Mouse (Mus musculus) testis, adult 2 months (tissue): ENCODE data around the gene Tmem92. TPM values are rescaled to one million over a fixed set of nuclear protein-coding genes. Genes with fewer than 3 reads are reported as not detected.
A peak's percentile ranks its signal among the peaks of the same experiment; 100 is the strongest.

Experiments used
- H3K27ac ChIP-seq: fragments of 200-500 bp; 2 replicates; pipeline ENCODE4 v1.5.1; 2012; ENCODE audit warnings: low read depth, low read length; ENCODE audit not compliant: control insufficient read depth, insufficient read depth
- H3K27me3 ChIP-seq: fragments of 200-500 bp; 2 replicates; pipeline ENCODE4 v1.6.1; 2012; ENCODE audit warnings: mild to moderate bottlenecking, low read length, moderate library complexity; ENCODE audit not compliant: control insufficient read depth, insufficient read depth
- H3K36me3 ChIP-seq: fragments of 200-500 bp; 2 replicates; pipeline ENCODE4 v1.6.1; 2012; ENCODE audit warnings: mild to moderate bottlenecking, low read length; ENCODE audit not compliant: control insufficient read depth, insufficient read depth
- H3K4me1 ChIP-seq: fragments of 200-500 bp; 2 replicates; pipeline ENCODE4 v1.6.1; 2012; ENCODE audit warnings: low read length; ENCODE audit not compliant: control insufficient read depth, insufficient read depth
- H3K4me3 ChIP-seq: fragments of 200-500 bp; 2 replicates; pipeline ENCODE4 v1.5.1; 2012; ENCODE audit warnings: low read depth, mild to moderate bottlenecking, low read length, moderate library complexity, mixed read lengths; ENCODE audit not compliant: control insufficient read depth
- CTCF ChIP-seq: fragments of 200-500 bp; IDR thresholded peaks from 2 replicates; pipeline ENCODE4 v1.5.1; 2012; ENCODE audit warnings: low read depth, mild to moderate bottlenecking, inconsistent platforms, low read length, moderate library complexity; ENCODE audit not compliant: control insufficient read depth, insufficient read depth, insufficient replicate concordance
- POLR2A ChIP-seq: fragments of 200-500 bp; IDR thresholded peaks from 2 replicates; pipeline ENCODE4 v1.6.1; 2012; ENCODE audit warnings: low read depth, mild to moderate bottlenecking, inconsistent platforms, low read length, moderate library complexity; ENCODE audit not compliant: control insufficient read depth
- polyA plus RNA-seq: library from polyadenylated mRNA; depleted of rRNA; stranded (reverse); fragments of >200 nt; gene quantifications from 2 replicates; pipeline ENCODE4 v1.2.3, GENCODE M21; 2012

Tmem92 gene
- polyA plus RNA-seq, 1 experiment, result not detected

- H3K4me3 ChIP-seq, result no peak overlapping the region
- H3K4me1 ChIP-seq, result no peaks in the 10 kb centered on the region
- no peaks in the 10 kb centered on the region for H3K36me3 ChIP-seq
- H3K27me3 ChIP-seq, result no peaks in the 10 kb centered on the region
- H3K27ac ChIP-seq, result no peak overlapping the region
- no peak for TF ChIP-seq CTCF
These were observed 22.6 kb downstream of the Tmem92 start for GRCm38 (mm10) chr11:94759916-94760315.

- H3K4me3 ChIP-seq, result no peak overlapping the region
- TF ChIP-seq POLR2A (no peak), CTCF (no peak)
These were observed 29.4 kb downstream of the Tmem92 start for GRCm38 (mm10) chr11:94752946-94753713.

GRCm38 (mm10) chr11:94741732-94742272 is 40.7 kb downstream of the Tmem92 start, which contains the start of gene Cdc34b:
TSS of gene Cdc34b (plus strand) at chr11:94741782.
- H3K36me3 ChIP-seq, result no peaks in the 10 kb centered on the region
- no peak for TF ChIP-seq POLR2A
- no peaks in the 10 kb centered on the region for H3K27me3 ChIP-seq
- peaks cover 4% of the 10 kb centered on the region for H3K4me1 ChIP-seq
- peak within 1 kb of the TSS; percentile 81 for H3K4me3 ChIP-seq
- no peak within 1 kb of the TSS for H3K27ac ChIP-seq

More at GRCm38 (mm10) chr11:94752946-94753713, 29.4 kb downstream of the Tmem92 start:
- no peaks in the 10 kb centered on the region for H3K27me3 ChIP-seq
- H3K4me1 ChIP-seq, result no peaks in the 10 kb centered on the region
- no peak overlapping the region for H3K27ac ChIP-seq
- H3K36me3 ChIP-seq, result no peaks in the 10 kb centered on the region

- no peak overlapping the region for H3K27ac ChIP-seq
- H3K27me3 ChIP-seq, result no peaks in the 10 kb centered on the region
- no peak overlapping the region for H3K4me3 ChIP-seq
- TF ChIP-seq POLR2A (no peak), CTCF (no peak)
- no peaks in the 10 kb centered on the region; the same call in 1 of the 2 replicates for H3K4me1 ChIP-seq
- no peaks in the 10 kb centered on the region for H3K36me3 ChIP-seq
These were observed 46.8 kb downstream of the Tmem92 start for GRCm38 (mm10) chr11:94735746-94736145.

GRCm38 (mm10) chr11:94732773-94733172 is 49.7 kb downstream of the Tmem92 start:
- no peaks in the 10 kb centered on the region for H3K36me3 ChIP-seq
- peak; percentile 28; the same call in 1 of the 2 replicates for TF ChIP-seq CTCF
- no peak for TF ChIP-seq POLR2A

GRCm38 (mm10) chr11:94731229-94731628 is 51.3 kb downstream of the Tmem92 start:
- H3K4me3 ChIP-seq, result no peak overlapping the region
- no peak for TF ChIP-seq POLR2A
- TF ChIP-seq CTCF, result no peak
- no peaks in the 10 kb centered on the region for H3K27me3 ChIP-seq

More at GRCm38 (mm10) chr11:94732773-94733172, 49.7 kb downstream of the Tmem92 start:
- no peaks in the 10 kb centered on the region; the same call in 1 of the 2 replicates for H3K4me1 ChIP-seq
- peak overlapping the region; percentile 34 for H3K4me3 ChIP-seq
- peak overlapping the region; percentile 57 for H3K27ac ChIP-seq
- H3K27me3 ChIP-seq, result no peaks in the 10 kb centered on the region

GRCm38 (mm10) chr11:94730261-94730660 is 52.2 kb downstream of the Tmem92 start:
- Histone ChIP-seq H3K4me1 (no peaks in the 10 kb centered on the region; the same call in 1 of the 2 replicates), H3K36me3 (no peaks in the 10 kb centered on the region), H3K27me3 (no peaks in the 10 kb centered on the region), H3K27ac (no peak overlapping the region), H3K4me3 (no peak overlapping the region)
- TF ChIP-seq POLR2A (no peak), CTCF (no peak)

More at GRCm38 (mm10) chr11:94731229-94731628, 51.3 kb downstream of the Tmem92 start:
- H3K4me1 ChIP-seq, result no peaks in the 10 kb centered on the region; the same call in 1 of the 2 replicates
- H3K36me3 ChIP-seq, result no peaks in the 10 kb centered on the region
- H3K27ac ChIP-seq, result peak overlapping the region; percentile 40
